8 mouse cellular contexts compared by ENCODE assay signal in genomic region chr3:32705647-32706348, GRCm38 (mm10). TPM values are rescaled to one million over a fixed set of nuclear protein-coding genes. Genes with fewer than 3 reads are reported as not detected.
DNase-seq lines count a peak whose midpoint lies in the region; ATAC-seq and TF ChIP-seq lines count a peak whose summit lies in the region.
"Not testable (repeated sequence)": the region's sequence is repeated elsewhere in the genome, so short reads cannot be mapped to it uniquely, and the experiment has no call there.

TSS of gene Actl6a (plus strand) at chr3:32706298.

- not testable (repeated sequence) for H3K27ac ChIP-seq in CH12.LX (ENCODE audit: insufficient read depth, low read depth); forebrain, embryonic 16.5 days (ENCODE audit: low read length); heart, embryonic 13.5 days (replicated peaks); intestine, embryonic 14.5 days (ENCODE audit: low read depth); lung, embryonic 14.5 days (ENCODE audit: low read depth); neural tube, embryonic 12.5 days

- H3K27me3 ChIP-seq in CH12.LX (replicated peaks); forebrain, embryonic 16.5 days (replicated peaks; ENCODE audit: control insufficient read depth, insufficient read depth, low read length); heart, embryonic 13.5 days (replicated peaks); intestine, embryonic 14.5 days (replicated peaks; ENCODE audit: control insufficient read depth, insufficient read depth, low read length); lung, embryonic 14.5 days (ENCODE audit: insufficient read depth, low read length); neural tube, embryonic 12.5 days (replicated peaks): not testable (repeated sequence)

- intact Hi-C loops in left cerebral cortex, postnatal 10 days (cut with DNase I): not testable (repeated sequence)

- not testable (repeated sequence) for H3K36me3 ChIP-seq in CH12.LX (replicated peaks in 1 of 2; ENCODE audit: control insufficient read depth in 1 of 2, insufficient read depth in 1 of 2, low read length in 1 of 2); forebrain, embryonic 16.5 days (ENCODE audit: control insufficient read depth, insufficient read depth); heart, embryonic 13.5 days; intestine, embryonic 14.5 days (ENCODE audit: control insufficient read depth, insufficient read depth, low read length); lung, embryonic 14.5 days (ENCODE audit: insufficient read depth); neural tube, embryonic 12.5 days

- not testable (repeated sequence) for H3K4me3 ChIP-seq in CH12.LX (replicated peaks in 1 of 3; ENCODE audit: low read depth in 2 of 3, low read length in 2 of 3, poor library complexity in 1 of 3); forebrain, embryonic 16.5 days (replicated peaks; ENCODE audit: low read length); heart, embryonic 13.5 days; intestine, embryonic 14.5 days (ENCODE audit: low read depth, low read length); lung, embryonic 14.5 days (ENCODE audit: low read depth, low read length); neural tube, embryonic 12.5 days

- not testable (repeated sequence) for H3K9ac ChIP-seq in CH12.LX (ENCODE audit: insufficient read depth, low read depth); forebrain, embryonic 16.5 days (replicated peaks; ENCODE audit: low read depth, low read length); heart, embryonic 13.5 days; intestine, embryonic 14.5 days (ENCODE audit: low read length); lung, embryonic 14.5 days; neural tube, embryonic 12.5 days

- H3K4me1 ChIP-seq in CH12.LX (ENCODE audit: control insufficient read depth in 1 of 2, insufficient read depth in 2 of 2): peaks cover 5 to 22% of the 10 kb centered on the region in 2 experiments; a peak in 3 of 4 replicates
- H3K4me1 ChIP-seq in forebrain, embryonic 16.5 days (replicated peaks; ENCODE audit: control insufficient read depth, insufficient read depth, low read length): peaks cover 10% of the 10 kb centered on the region
- H3K4me1 ChIP-seq in heart, embryonic 13.5 days: peaks cover 14% of the 10 kb centered on the region
- H3K4me1 ChIP-seq in intestine, embryonic 14.5 days (replicated peaks; ENCODE audit: control insufficient read depth, insufficient read depth, low read length); lung, embryonic 14.5 days (ENCODE audit: insufficient read depth); neural tube, embryonic 12.5 days: not testable (repeated sequence)

- dilution Hi-C loops in CH12.LX (cut with MboI; ENCODE audit: extremely low pct_ligation_motif_present, extremely low pct_unique_long_range_greater_than_20kb, low sequenced_read_pairs): not testable (repeated sequence)

- TF ChIP-seq EP300 in CH12.LX (IDR thresholded peaks at IDR 0.05; ENCODE audit: low read length): not testable (repeated sequence)

- in situ Hi-C loops in CH12.LX (cut with MboI; ENCODE audit: low pct_ligation_motif_present, low pct_unique_long_range_greater_than_20kb, low sequenced_read_pairs): loop anchor here (10.0 kb wide), 1 partner anchor 181 kb away; the partner anchor contains the start of gene Mfn1

- not testable (repeated sequence) for TF ChIP-seq CTCF in CH12.LX (conservative IDR thresholded peaks at IDR 0.05 in 1 of 2, IDR thresholded peaks at IDR 0.05 in 1 of 2; ENCODE audit: low read depth in 2 of 2, low read length in 2 of 2); brain, embryonic 14.5 days (IDR thresholded peaks at IDR 0.05; ENCODE audit: borderline replicate concordance, extremely low read depth, insufficient read depth, insufficient read length); lung, embryonic 14.5 days (IDR thresholded peaks at IDR 0.05; ENCODE audit: low read depth)

- 80% methylated on average over 9 of the region's 9 CpGs for WGBS in forebrain, embryonic 16.5 days
- WGBS in heart, embryonic 13.5 days: 71% methylated on average over 9 of the region's 9 CpGs
- 84% methylated on average over 9 of the region's 9 CpGs for WGBS in intestine, embryonic 14.5 days
- 83% methylated on average over 9 of the region's 9 CpGs for WGBS in lung, embryonic 14.5 days
- 82% methylated on average over 9 of the region's 9 CpGs for WGBS in neural tube, embryonic 12.5 days

- peaks cover 16% of the 10 kb centered on the region for H3K79me2 ChIP-seq in CH12.LX (replicated peaks; ENCODE audit: control insufficient read depth, extremely low read depth, insufficient read depth, poor library complexity, severe bottlenecking)

- DNase-seq in CH12.LX (ENCODE audit: extremely low read depth); brain, embryonic 14.5 days (ENCODE audit: low read depth); intestine, embryonic 14.5 days (ENCODE audit: low spot score); left cerebral cortex, postnatal 10 days (ENCODE audit: extremely low spot score in 1 of 2, low spot score in 2 of 2); lung, embryonic 14.5 days: not testable (repeated sequence)

- not testable (repeated sequence) for H3K4me2 ChIP-seq in CH12.LX (ENCODE audit: insufficient read depth, low read depth, poor library complexity, severe bottlenecking); forebrain, embryonic 16.5 days (ENCODE audit: low read length); heart, embryonic 13.5 days; intestine, embryonic 14.5 days (ENCODE audit: low read length); lung, embryonic 14.5 days; neural tube, embryonic 12.5 days (replicated peaks)

- TF ChIP-seq POLR2A in CH12.LX (IDR thresholded peaks at IDR 0.05; ENCODE audit: low read depth, low read length); brain, embryonic 14.5 days (IDR thresholded peaks at IDR 0.05; ENCODE audit: borderline replicate concordance, extremely low read depth, insufficient read depth, insufficient read length, poor library complexity, severe bottlenecking): not testable (repeated sequence)

- not testable (repeated sequence) for ATAC-seq in forebrain, embryonic 16.5 days; heart, embryonic 13.5 days (ENCODE audit: extremely low read depth, insufficient number of reproducible peaks, low FRiP score, low TSS enrichment); intestine, embryonic 14.5 days (replicated peaks; ENCODE audit: low FRiP score, low TSS enrichment, low read depth); lung, embryonic 14.5 days (ENCODE audit: insufficient read depth); neural tube, embryonic 12.5 days (ENCODE audit: low FRiP score, low read depth)

- H3K9me3 ChIP-seq in CH12.LX (replicated peaks; ENCODE audit: low read length); forebrain, embryonic 16.5 days (ENCODE audit: control insufficient read depth, low read length); heart, embryonic 13.5 days; intestine, embryonic 14.5 days (ENCODE audit: control insufficient read depth, low read length); lung, embryonic 14.5 days (ENCODE audit: low read depth, low read length); neural tube, embryonic 12.5 days: not testable (repeated sequence)

- not testable (repeated sequence) for TF ChIP-seq RAD21 in CH12.LX (IDR thresholded peaks at IDR 0.05; ENCODE audit: low read depth, low read length)

RNA-seq across cellular contexts. Expression of gene Actl6a, which starts in this region (rescaled TPM):
- total RNA-seq in CH12.LX (2012; rRNA removed): 80.7 and 96.6 TPM in 2 replicates
- total RNA-seq in CH12.LX (2014; rRNA removed): 132 and 140 TPM in 2 replicates
- 87.8 and 89.1 TPM in 2 replicates for polyA plus RNA-seq in CH12.LX (2012; ENCODE audit: insufficient read length, low read depth)
- 51.8 and 61.7 TPM in 2 replicates for polyA plus RNA-seq in brain, embryonic 14.5 days (2012; rRNA removed)
- 113 and 119 TPM in 2 replicates for polyA plus RNA-seq in forebrain, embryonic 16.5 days (2015; fragmentation: Nextera tagmentation; extraction: Ambion mirVana)
- 102 TPM in 2 replicates for polyA plus RNA-seq in heart, embryonic 13.5 days (2015; fragmentation: Nextera tagmentation; extraction: Ambion mirVana)
- polyA plus RNA-seq in intestine, embryonic 14.5 days (2014; fragmentation: Nextera tagmentation; extraction: Ambion mirVana): 159 and 182 TPM in 2 replicates
- total RNA-seq in left cerebral cortex, postnatal 10 days (2021): 10 to 100 TPM; 13.1 to 17.9 TPM
- polyA plus RNA-seq in lung, embryonic 14.5 days (2014; fragmentation: Nextera tagmentation; extraction: Ambion mirVana): 196 and 199 TPM in 2 replicates
- polyA plus RNA-seq in neural tube, embryonic 12.5 days (2016; fragmentation: Nextera tagmentation; extraction: Ambion mirVana): 173 TPM in 2 replicates

Comparison
In these comparisons a context has a peak if more than half of its experiments do, and no peak if none do; other contexts are left out.
1. RNA of gene Actl6a (total RNA-seq): 80.7 to 140 TPM in CH12.LX; 13.1 to 17.9 TPM in left cerebral cortex, postnatal 10 days; every median in the first group is over 4 times any median in the second.